In the genomic region with DNA sequence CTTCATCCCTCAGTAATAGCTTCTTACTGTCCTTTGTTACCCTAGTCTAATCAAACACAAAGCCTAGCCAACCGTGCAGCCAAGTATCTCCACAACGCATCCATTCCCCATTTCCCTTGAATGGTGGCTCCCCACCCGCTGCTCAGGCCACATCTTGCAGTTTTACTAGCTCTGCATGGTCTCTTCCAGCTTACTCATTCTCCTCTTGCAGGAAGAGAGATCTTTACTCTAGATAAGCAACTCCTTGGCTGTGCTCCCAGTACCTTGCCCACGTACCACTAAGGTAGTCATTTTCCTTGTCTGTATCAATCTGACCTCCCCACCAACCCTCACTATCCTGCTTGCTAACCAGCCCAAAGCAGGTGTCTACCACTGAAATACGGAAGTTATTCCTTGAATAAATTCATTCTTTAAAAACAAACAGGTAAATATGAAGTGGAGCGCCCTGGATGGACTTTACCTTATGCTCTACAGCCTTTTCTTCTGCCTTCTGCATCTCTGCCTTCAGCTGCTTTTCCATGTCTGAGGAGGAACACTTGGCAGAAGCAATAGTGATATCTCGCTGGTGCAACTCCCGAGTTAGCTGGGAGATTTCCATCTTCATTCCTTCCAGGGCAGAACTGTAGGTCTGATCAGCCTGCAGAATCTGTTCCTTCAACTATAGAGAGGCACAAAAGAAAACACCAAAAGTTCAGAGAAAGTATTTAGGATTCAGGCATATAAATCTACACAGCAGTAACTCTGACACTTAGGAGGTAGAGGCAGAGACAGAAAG, we compare ENCODE assay signal across 20 mouse cellular contexts. TPM values are rescaled to one million over a fixed set of nuclear protein-coding genes. Genes with fewer than 3 reads are reported as not detected.
DNase-seq lines count a peak whose midpoint lies in the region; ATAC-seq lines count a peak whose summit lies in the region.
"Had no signal": no experiment of that assay in that cellular context is flagged by ENCODE, and none has a peak within 500 bp of the region (broad histone marks: within the 10 kb centered on the region; RNA-seq: fewer than 3 reads in every experiment).

No protein-coding gene starts in this region.

- no peaks in the 10 kb centered on the region for H3K9me3 ChIP-seq in kidney, embryonic 15.5 days (replicated peaks)
- H3K9me3 ChIP-seq: forebrain, embryonic 15.5 days; heart, embryonic 15.5 days; liver, embryonic 12.5 days; lung, embryonic 15.5 days; midbrain, embryonic 13.5 days; neural tube, embryonic 15.5 days had no signal

- ATAC-seq in frontal cortex, adult (ENCODE audit: low TSS enrichment) = peak; percentile 76
- ATAC-seq in kidney, embryonic 15.5 days (replicated peaks; ENCODE audit: low FRiP score) = no peak
- ATAC-seq: forebrain, embryonic 15.5 days; inflammation-experienced regulatory T-cells, adult 6 months; liver, embryonic 12.5 days; midbrain, embryonic 13.5 days had no signal

- no peak overlapping the region for H3K9ac ChIP-seq in kidney, embryonic 15.5 days
- H3K9ac ChIP-seq: forebrain, embryonic 15.5 days; heart, embryonic 15.5 days; liver, embryonic 12.5 days; lung, embryonic 15.5 days; midbrain, embryonic 13.5 days; neural tube, embryonic 15.5 days had no signal

- DNase-seq in frontal cortex, postnatal 14 days (ENCODE audit: low spot score in 2 of 2) = no peak
- DNase-seq in kidney, adult 11 months = no peak
- DNase-seq in 3T3-L1 (ENCODE audit: low read depth, low spot score) = peak; percentile 53
- peak; percentile 52 for DNase-seq in fat pad, adult 2 months (ENCODE audit: extremely low read depth, low read depth, low spot score)
- no peak for DNase-seq in thymus, postnatal 36 days
- no peak for DNase-seq in cerebellum, postnatal 36 days
- DNase-seq: cerebellum, postnatal 25 days; thymus, adult 18-20 months had no signal

- H3K4me3 ChIP-seq in kidney, embryonic 15.5 days (replicated peaks) = no peak overlapping the region
- H3K4me3 ChIP-seq: erythroblast, embryonic 14.5 days; forebrain, embryonic 15.5 days; heart, embryonic 15.5 days; layer of hippocampus, adult 2 months; liver, embryonic 12.5 days; lung, embryonic 15.5 days; midbrain, embryonic 13.5 days; myocyte; neural tube, embryonic 15.5 days had no signal

- H3K27me3 ChIP-seq in kidney, embryonic 15.5 days = no peaks in the 10 kb centered on the region
- H3K27me3 ChIP-seq: forebrain, embryonic 15.5 days; heart, embryonic 15.5 days; liver, embryonic 12.5 days; lung, embryonic 15.5 days; midbrain, embryonic 13.5 days; neural tube, embryonic 15.5 days had no signal

- peaks cover 46% of the 10 kb centered on the region for H3K36me3 ChIP-seq in kidney, embryonic 15.5 days

- H3K4me1 ChIP-seq in kidney, embryonic 15.5 days = peaks cover 21% of the 10 kb centered on the region
- H3K4me1 ChIP-seq: forebrain, embryonic 15.5 days; heart, embryonic 15.5 days; liver, embryonic 12.5 days; lung, embryonic 15.5 days; neural tube, embryonic 15.5 days had no signal

- 73% methylated on average over 8 of the region's 8 CpGs for WGBS in kidney, embryonic 15.5 days

- H3K27ac ChIP-seq in kidney, embryonic 15.5 days = peak overlapping the region; percentile 68
- H3K27ac ChIP-seq: forebrain, embryonic 15.5 days; heart, embryonic 15.5 days; layer of hippocampus, adult 2 months; liver, embryonic 12.5 days; lung, embryonic 15.5 days; midbrain, embryonic 13.5 days; neural tube, embryonic 15.5 days had no signal

- H3K4me2 ChIP-seq in kidney, embryonic 15.5 days = no peak overlapping the region
- H3K4me2 ChIP-seq: forebrain, embryonic 15.5 days; heart, embryonic 15.5 days; liver, embryonic 12.5 days; lung, embryonic 15.5 days; midbrain, embryonic 13.5 days; neural tube, embryonic 15.5 days had no signal

RNA-seq across cellular contexts. Expression of a gene that starts 30.2 kb away (rescaled TPM):
- polyA plus RNA-seq in kidney, embryonic 15.5 days (2015; fragmentation: Nextera tagmentation; extraction: Ambion mirVana) = 197 and 211 TPM in 2 replicates

RNA-seq across cellular contexts. Expression of a gene that starts 30.5 kb away (rescaled TPM):
- polyA plus RNA-seq in kidney, embryonic 15.5 days (2015; fragmentation: Nextera tagmentation; extraction: Ambion mirVana) = 59.3 and 61.7 TPM in 2 replicates

Comparison
In these comparisons a context has a peak if more than half of its experiments do, and no peak if none do; other contexts are left out.
1. DNase-seq: peak in 3T3-L1 (single experiment) and fat pad, adult 2 months (single experiment); none in frontal cortex, postnatal 14 days (0 of 2), kidney, adult 11 months (single experiment), thymus, postnatal 36 days (0 of 2) and cerebellum, postnatal 36 days (0 of 2).